Mouse (Mus musculus) frontal cortex, postnatal 14 days (tissue): ENCODE results near the gene Dhx33.

Experiments used
- DNase-seq, 2 experiments: peaks; one replicate each; pipeline ENCODE4 v3.0.0; 2022; ENCODE audit warnings: low spot score in 2 of 2

The Dhx33 gene

DNA sequence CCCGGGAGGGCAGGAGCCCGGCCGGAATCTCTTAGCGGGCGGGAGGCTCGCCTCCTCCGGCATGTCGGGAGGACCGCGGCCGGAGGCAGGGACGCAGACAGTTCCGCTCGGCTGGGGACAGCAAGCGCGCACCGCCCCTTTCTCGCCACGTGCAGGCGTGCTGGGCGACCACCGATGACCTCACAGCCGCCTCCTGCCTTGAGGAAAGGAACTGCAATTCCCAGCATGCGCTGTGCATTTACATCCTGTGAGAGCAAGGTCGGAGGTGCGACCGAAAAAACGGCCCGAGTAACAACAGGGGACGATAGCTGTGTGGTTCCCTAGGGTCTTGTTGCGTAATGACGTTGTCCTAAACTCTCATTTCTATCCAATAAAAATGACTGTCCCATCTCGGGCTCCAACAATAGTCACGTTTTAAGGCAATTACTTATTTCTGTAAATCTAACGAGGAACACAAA is at the start of gene Dhx33:
Gene Dhx33, minus strand, starts transcription at position 122 of the 458 bp plus-strand sequence.
- peak; percentile 94 to 95 for DNase-seq

DNA sequence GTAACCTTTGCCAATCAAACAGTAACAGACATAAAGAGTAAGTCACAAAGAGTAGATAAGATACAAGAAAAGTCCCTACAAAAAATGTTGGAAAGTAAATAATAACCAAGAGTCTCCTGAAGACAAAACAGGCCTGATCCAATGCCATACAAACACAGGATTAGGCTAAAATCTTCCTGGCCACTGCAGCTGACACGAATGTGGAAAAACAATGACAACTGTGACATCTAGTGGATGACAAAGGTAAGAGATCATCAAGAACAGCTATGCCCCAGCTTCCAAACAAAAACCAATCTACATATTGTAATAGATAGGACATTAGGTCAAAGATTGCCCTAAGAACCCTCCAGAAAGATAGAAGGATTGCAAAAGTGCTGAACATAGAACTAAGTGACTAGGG is 48.3 kb upstream of the Dhx33 start:
- DNase-seq, result no peak

DNA sequence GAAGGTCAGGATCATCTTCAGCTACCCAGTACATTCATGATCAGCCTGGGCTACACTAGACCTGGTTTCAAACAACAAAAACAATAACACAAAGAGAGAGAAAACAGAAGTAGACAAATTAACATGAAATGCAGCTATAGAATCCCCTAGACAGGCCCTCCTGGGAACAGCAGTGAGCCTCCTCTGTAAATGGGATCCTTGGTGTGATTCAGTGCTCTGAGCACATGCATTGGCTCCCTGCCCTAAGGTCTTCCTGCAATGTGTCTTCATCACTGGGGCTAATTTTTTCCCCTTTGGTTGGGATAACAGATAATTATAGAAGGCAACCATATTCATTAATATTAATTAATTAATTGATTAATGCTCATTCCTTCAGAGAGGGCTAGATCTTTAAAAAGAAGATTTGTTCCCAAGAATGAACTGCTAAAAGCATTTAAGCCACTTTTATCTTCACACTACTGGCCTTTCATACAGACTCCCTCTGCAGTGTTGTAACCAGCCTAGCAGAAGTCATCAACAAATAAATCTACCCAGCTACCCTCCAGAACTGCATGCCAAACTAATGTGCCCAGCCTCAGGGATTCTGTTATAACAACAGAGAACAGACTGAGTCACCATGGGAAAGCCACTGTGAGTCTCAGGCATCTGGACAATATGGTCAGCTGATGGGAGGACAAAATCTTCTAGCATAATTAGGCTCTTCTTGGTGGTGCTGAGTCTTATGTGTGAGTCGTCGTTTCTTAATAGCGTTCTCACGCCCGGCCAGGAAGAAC is 35.5 kb upstream of the Dhx33 start:
- no peak for DNase-seq

DNA sequence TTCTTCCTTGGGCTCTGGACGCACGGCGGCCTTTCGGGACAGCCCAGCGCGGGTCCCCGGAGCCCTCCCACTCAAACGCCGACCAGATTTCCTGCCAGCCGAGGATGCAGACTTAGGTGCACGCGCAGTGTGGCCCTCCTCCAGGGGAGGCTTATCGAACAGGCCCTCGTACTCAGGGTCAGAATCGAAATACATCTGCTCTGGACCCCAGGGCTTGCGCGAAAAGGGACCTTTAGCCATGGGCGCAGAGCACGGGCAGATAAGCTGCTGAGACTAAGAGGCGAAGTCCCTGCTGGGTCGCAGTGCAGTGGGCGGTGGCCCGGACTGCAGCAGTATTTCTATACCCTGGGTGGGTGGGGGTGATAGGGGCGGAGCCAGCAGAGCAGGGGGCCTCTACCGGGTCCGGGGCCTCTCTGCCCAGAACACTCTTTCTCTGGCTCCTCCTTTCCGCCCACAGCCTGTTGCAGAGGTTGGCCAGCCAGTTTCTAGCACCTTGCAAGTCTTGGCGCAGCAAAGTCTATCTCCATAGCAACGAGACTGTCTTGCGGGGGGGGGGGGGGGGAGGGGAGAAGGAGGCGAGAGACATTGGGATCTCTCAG is 29.0 kb upstream of the Dhx33 start, which contains the start of gene 6330403K07Rik:
Gene 6330403K07Rik, minus strand, starts transcription at position 351 of the 599 bp plus-strand sequence.
- peak; percentile 34 to 65 for DNase-seq

DNA sequence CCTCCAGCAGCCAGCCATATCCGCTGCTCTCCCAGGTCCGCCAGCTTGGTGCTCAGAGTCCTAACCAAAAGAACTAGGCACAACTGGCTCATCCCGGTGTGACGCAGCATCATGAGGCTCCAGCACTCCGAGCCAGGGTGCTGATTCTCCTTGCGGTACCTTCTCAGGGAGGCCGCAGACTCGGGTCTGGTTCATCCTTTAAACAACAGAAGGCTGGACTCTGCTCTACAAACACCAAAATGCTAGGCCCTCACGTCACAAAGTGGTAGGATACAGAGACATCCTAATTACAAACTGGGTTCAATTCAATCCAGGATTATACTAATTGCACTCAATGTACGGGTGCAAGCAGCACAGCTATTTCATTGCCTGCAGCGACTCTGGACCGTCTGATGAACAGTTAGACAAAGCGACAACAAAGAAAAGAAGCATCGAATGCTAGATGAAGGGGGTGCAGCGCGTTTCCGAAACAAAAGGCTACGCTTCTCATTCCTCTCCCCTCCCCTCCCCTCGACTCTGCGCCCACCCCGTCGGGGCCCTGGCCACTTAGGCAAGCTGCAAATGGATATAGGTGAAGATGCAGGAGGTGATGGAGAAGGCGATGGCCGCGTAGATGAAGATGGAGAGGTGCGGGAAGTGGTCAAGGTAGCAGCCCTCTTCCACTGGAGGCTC is 28.4 kb upstream of the Dhx33 start:
- DNase-seq, result peak; percentile 13 to 14

DNA sequence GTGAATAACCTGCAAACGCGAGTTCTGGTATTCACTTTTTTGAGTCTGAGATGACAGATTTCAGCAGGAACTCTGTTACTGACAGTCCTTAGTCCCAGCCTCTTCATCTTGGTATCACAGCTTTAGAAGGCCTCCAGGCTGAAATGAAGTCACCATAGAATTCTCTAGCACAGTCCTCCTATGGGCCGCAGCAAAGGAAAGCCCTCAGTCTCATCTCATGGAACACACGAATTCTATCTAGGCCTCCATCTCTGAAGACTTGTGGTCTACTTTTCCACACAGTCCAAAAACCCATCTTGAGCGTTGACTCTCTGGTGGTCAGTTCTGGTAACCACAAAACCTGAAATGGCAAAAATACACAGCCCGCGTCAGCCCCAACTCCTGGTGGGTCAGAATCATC is 27.8 kb upstream of the Dhx33 start:
- DNase-seq, result no peak

DNA sequence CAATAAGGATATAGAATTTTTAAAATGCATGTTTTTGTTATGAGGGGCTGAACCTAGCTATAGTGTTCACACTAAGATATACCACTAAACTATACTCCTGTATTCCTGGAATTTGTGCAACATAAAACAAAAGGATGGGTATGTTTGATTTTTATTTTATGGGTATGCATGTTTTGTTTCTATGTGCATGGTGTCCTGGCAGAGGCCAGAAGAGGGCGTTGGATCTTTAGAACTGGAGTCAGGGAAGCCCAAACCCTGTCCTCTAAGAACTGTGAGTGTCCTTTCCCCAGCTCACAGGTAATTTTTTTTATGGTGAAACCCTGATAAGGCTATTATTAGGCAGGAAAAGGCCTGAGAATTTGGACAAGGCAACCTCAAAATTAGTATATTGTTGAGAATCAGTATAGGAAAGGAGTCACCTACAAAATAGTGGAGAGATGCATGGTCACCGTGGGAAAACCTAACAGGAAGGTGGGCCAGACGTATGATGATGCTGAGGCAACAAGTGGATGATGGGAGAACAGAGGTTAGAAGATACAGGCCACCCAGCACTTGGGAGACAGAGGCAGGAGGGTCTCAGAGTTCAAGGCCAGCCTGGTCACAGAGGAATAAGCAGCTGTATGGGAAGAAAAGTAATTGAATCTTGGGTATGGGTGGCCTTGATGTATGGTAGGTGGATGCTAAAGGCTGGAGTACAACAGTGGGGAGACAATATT is 25.3 kb upstream of the Dhx33 start:
- DNase-seq, result no peak

DNA sequence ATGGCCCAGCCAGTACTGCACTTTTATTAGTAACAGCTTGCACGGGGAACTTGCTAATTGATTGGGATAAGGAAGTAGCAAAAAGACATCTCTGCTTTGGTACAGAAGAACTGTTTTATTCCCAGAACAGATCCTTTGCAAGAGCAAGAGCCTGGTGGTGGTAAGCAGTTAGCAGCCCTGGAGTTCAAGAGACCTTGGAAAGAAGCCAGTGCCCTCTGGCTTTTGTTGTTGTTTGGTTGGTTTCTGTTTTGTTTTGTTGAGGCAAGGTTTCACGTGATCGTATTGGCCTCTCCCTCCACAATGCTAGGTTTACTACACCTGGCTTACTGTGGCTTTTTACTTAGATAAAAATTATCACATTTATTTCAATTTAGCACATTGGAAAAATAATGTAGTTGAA is 24.0 kb upstream of the Dhx33 start:
- DNase-seq, result no peak

DNA sequence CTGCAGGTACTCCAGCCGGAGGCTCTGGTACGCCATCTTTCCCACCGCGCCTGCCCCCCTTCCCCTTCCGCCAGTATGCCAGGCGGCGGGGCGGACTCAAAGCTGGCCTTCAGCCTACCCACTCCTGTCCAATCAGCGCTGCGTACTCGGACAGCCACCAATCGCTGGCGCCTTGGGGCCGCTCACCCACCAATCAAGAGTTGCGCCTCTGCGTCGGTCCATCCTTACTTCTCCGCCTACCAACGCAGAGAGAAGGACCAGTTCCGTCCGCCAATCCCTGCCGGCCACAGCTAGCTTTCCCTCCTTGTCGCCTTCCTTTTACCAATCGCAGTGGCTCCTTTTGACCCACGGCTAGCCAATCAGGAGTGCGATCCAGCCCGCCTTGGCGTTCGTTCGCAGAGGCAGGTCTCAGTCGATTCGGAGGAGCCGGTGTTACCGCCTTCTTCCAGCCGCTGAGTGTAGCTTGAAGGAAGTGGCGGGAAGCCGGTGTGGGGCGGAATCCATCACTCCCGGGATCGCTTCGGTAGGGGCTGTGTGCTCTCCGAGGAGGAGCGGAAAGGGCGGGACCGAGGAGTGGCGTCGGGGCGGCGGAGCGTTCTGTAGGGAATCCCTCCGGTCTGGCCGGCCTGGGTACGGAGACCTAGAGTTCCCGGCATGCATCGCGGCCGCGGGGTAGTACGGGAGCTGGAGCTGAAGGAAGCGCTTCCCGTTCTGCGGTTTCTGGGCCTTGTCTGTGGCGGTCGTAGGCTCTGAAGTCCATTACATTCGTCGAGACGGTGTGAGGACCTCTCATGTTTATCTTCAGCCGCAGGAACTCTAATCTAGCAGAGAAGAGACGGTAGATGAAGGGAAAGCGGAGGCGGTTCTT is 15.2 kb upstream of the Dhx33 start, which contains the start of the genes Mis12 and Derl2:
Gene Mis12, plus strand, starts transcription at position 411 of the 868 bp plus-strand sequence.
Gene Derl2, minus strand, starts transcription at position 641 of the 868 bp plus-strand sequence.
- DNase-seq, result peak; percentile 99 to 100

DNA sequence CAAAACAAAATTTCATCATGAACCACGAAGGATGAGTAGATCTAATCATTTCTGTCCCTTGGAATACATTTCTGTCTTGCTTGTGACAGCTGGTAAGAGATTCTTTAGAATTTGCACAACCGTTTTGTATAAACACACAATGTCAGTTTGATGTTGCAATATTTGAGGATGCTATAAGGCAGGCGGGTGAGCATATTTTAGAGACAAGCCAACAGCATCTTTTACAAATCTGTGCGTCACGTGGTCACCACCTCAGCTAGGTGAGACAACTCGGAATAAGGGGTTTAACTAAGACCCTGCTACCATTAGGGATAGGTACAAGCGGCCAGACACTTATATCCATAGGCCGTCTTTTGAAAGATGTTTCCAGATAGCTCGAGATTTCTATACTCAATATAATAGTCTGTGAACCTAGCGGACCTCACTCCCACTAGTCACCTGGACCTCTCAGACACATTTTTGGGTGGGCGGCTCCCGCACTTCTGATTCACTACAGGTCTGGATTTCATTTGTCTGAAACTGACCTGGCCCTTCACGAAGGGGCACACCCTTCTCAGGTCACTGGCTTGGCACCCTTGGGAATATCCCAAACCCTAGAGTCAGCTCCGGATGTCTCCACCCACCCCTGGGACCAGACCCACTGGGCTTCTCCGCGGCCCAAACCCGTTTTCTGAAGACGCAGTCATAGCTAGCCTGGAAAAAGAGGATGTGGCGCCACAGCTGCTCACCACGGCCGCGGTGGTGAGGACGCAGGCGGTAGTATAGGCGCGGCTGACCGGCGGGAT is 14.4 kb upstream of the Dhx33 start:
- DNase-seq, result no peak

DNA sequence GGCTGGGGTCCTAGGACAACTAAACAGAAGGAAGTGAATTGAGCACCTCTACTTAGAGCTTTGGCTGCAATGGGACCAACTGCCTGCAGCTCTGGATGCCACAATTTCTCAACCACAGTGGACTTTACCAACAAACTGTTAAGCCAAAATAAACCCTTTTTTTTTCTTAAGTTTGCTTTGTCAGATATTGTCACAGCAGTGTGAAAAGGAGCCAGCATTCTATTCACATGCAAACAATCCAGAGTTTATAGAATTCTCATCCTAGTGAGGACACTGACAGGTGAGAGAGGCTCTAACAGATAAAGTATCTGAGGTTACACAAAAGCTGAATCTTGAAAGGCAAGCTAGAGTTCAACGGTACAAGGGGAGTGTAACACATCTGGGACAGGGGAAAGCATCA is 12.8 kb upstream of the Dhx33 start:
- no peak for DNase-seq

DNA sequence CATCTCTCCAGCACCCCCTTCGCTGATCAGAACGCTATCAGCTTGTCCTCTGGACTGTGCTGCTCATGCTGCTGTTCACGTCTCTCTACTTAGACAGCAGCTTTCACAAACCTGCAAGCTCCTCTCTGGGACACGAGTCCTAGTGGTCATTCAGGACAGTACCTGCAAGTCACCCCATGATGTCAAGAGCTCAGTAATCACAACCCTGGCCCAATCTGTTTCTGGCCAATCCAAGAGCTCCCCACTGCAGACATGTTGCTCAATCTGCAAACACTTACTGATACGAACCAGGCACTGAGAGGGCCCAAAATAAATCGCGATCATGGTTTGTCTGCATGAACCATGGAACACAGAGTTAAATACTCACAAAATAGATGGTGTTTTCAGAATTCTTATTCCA is 8.5 kb upstream of the Dhx33 start:
- no peak for DNase-seq

DNA sequence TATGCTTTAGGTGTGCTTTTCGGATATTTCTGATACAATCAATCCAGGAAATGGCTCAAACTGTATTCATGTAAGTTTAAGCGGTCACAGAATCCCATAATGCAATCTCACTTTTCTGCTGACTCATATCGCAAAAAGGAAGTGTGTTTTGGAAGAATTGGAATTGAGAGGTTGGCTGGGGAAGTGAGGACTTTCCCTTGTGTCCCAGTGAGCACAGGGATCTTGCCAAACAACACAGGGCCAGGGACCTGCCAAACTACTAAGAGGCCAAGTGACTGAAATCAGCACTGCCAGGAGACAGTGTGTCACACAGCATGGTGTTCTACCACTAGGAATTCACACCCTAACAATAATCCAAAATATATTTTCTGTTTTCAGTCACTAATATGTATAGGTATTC is 4.1 kb upstream of the Dhx33 start:
- DNase-seq, result no peak

DNA sequence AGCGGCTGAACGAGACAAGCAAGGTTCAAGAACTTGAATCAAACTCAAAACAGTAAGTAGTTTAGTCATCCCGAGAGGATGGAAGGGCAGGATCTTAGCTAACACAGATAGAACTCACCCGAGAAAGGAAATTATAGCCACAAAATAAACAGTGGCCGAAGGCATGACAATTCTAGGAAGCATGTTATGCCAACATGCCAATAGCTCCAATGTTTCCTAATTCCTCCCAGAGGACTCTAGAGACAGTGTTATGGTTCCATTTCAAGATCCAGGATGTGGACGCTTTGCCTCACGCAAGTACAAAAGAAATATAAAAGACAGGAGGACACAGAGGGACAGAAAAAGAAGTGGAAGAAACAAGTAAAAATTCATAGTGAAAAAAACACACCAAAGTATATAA is 3.6 kb upstream of the Dhx33 start:
- no peak for DNase-seq

DNA sequence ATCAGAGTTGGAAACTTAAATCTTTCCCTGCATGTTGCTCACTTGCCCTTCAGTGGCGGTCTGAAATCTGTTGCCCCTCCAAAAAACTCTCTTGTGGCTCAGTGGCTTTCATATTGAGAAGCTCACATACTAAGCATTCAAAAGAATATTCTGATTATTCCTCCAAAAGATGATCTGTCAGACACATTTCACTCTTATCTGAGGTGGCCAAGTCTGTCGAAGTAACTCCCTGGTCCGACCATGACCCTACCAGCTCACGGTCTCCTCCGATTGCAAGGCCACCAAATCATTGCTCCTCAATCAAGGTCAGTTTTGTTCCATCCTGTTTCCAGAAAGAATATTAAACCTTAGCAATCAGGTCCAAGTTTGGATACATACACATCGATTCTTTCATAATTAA is 2.8 kb upstream of the Dhx33 start:
- no peak for DNase-seq

DNA sequence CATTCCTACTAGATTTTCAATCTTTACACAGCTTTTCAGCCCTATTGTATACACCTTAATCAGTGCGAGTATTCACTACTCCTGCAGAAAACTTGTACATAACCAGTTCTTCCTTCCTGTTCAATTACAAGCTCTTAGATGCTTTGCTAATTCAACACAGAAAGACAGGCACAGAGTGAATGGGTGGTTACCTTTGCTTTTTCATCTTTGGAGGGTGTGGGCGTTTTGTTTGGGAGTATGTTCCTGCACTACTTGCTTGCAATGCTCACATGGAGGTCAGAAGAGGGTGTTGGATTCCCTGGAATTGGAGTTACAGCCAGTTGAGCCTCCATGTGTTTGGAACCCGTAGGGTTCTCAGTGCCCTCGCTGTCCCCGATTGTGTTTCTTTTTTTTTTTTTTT is 809 bp upstream of the Dhx33 start:
- DNase-seq, result no peak

DNA sequence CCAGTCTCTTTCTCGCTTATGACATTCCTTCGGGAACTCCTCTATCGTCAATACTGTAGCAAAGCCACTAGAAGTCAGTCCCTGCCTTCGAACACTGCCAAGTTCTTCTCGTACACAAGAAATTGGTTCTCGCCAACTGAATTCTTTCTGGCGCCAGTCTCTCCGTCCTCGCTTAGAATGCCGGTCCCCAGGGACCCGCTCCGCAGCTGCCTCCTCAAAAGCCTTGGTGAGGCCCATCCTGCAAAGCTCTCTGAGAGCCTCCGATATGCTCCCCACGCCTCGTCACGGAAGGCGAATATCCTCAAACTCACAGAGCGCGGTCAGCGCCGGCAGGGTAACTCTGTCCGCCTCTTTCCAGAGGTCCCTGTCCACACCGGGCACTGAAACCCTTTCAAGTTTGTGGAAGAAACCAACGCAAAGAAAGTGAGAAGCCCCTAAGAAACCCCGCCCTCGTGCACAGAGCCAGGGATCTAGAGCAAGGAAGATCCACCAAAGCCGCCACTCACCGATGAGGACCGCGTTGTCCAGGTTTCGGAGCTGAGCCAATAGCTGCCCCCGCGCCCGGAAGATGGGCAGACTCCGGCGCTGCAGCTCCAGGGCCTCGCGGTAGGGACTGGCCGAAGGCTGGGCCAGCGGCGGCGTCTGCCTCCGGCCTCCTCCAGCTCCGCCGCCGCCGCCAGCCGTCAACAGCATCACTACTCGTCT is 474 bp downstream of the Dhx33 start:
- no peak for DNase-seq

DNA sequence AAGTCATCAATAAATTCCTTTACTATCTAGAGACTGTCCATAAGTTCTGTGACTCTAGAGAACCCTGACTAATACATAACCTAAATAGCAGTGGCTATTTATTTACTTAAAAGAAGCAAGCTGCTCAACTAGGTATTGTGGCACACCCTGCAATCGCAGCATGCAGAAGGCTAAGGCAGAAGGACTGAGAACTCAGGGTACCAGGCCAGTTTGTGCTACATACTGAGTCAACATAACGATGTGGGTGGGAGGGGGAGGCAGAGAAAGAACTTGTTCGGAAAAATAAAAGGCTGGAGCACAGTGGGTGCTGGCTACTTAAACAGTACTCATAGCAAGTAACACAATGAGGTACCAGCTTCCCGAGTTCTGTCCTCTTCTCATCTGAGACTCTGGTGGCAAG is 3.1 kb downstream of the Dhx33 start:
- DNase-seq, result no peak

DNA sequence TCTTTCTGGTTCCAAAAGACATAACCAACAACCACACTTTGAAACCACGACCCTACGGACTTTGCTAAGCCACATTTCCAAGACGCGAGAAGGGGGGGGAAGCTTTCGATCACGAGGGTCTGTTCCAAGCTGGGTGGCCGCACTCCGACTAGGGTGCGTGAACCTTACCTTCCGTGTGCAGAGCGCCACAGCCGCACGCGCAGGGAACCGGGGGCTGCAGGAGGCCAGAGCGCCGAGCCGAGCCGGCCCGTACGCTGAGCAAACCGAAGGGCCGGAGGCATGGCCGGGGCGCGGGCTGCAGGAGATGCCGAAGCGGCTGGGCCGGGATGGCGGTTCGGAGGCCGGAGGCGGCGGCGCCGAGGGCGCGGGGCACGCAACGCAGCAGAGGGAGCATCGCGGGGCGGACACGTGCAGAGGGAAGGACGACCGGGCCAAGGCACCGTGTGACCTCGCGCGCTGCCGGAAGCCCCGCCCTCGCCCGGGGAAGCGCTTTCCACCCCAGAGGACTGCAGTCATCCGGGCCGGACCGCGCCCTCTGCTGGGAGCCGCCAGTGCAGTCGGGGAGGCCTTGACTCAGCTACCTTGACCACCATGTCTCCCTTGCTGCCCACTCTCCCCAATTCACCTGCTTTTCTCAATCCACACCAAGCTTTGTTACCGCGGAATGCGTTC is 21.5 kb downstream of the Dhx33 start, which contains the start of gene C1qbp:
Gene C1qbp, minus strand, starts transcription at position 470 of the 672 bp plus-strand sequence.
- DNase-seq, result peak; percentile 81 to 90
